Mouse (Mus musculus) cerebellum, adult 2 months (tissue): ENCODE measurements around the gene Thoc7.

ENCODE experiments used
- CTCF ChIP-seq: fragments of 200-500 bp; IDR thresholded peaks from 2 replicates; pipeline ENCODE4 v1.5.1; 2011; ENCODE audit warnings: low read depth, mild to moderate bottlenecking, control low read depth, low read length, moderate library complexity, borderline replicate concordance; ENCODE audit not compliant: insufficient read depth
- POLR2A ChIP-seq: fragments of 200-500 bp; IDR thresholded peaks from 2 replicates; pipeline ENCODE4 v1.6.1; 2011; ENCODE audit warnings: low read length, control low read depth, borderline replicate concordance; ENCODE audit not compliant: insufficient read depth

- TF ChIP-seq POLR2A (no peak), CTCF (no peak)
These were observed 6.0 kb upstream of the Thoc7 start for GRCm38 (mm10) chr14:13967607-13968006.
